ENCODE assay signal across 23 mouse cellular contexts in genomic region chr7:138567352-138567751, GRCm38 (mm10).
"Had no signal": no experiment of that assay in that cellular context is flagged by ENCODE, and none has a peak within 500 bp of the region (broad histone marks: within the 10 kb centered on the region; RNA-seq: fewer than 3 reads in every experiment).

No protein-coding gene starts in this region.

- H3K36me3 ChIP-seq: heart, embryonic 13.5 days; heart, embryonic 15.5 days; hindbrain, embryonic 13.5 days; hindbrain, embryonic 15.5 days; limb, embryonic 13.5 days; limb, embryonic 15.5 days; liver, embryonic 12.5 days had no signal

- ATAC-seq: hindbrain, postnatal 0 days; intestine, embryonic 16.5 days; liver, embryonic 12.5 days had no signal

- H3K9ac ChIP-seq: heart, embryonic 13.5 days; heart, embryonic 15.5 days; hindbrain, embryonic 13.5 days; hindbrain, embryonic 15.5 days; limb, embryonic 13.5 days; limb, embryonic 15.5 days; liver, embryonic 12.5 days; liver, embryonic 14.5 days had no signal

- H3K27me3 ChIP-seq: heart, embryonic 13.5 days; heart, embryonic 15.5 days; hindbrain, embryonic 13.5 days; hindbrain, embryonic 15.5 days; limb, embryonic 13.5 days; limb, embryonic 15.5 days; liver, embryonic 12.5 days had no signal

- DNase-seq: gastrocnemius, postnatal 14 days; gastrocnemius, postnatal 36 days; heart, adult 2 months; heart, postnatal 14 days; heart, postnatal 36 days; kidney, adult 2 months; kidney, postnatal 14 days; kidney, postnatal 36 days; layer of hippocampus, adult 9-11 months; layer of hippocampus, postnatal 36 days; left cerebral cortex, postnatal 4 days; lung, adult 18-20 months had no signal

- H3K4me1 ChIP-seq: heart, embryonic 13.5 days; heart, embryonic 15.5 days; hindbrain, embryonic 13.5 days; hindbrain, embryonic 15.5 days; limb, embryonic 13.5 days; limb, embryonic 15.5 days; liver, embryonic 12.5 days had no signal

- H3K4me2 ChIP-seq: heart, embryonic 11.5 days; heart, embryonic 13.5 days; heart, embryonic 15.5 days; hindbrain, embryonic 13.5 days; hindbrain, embryonic 15.5 days; limb, embryonic 13.5 days; limb, embryonic 15.5 days; liver, embryonic 12.5 days had no signal

- H3K27ac ChIP-seq: heart, adult 2 months; heart, embryonic 13.5 days; heart, embryonic 15.5 days; hindbrain, embryonic 13.5 days; hindbrain, embryonic 15.5 days; hindbrain, postnatal 0 days; limb, embryonic 13.5 days; limb, embryonic 15.5 days; liver, embryonic 12.5 days; liver, embryonic 14.5 days had no signal

- H3K9me3 ChIP-seq: heart, embryonic 13.5 days; heart, embryonic 15.5 days; hindbrain, embryonic 13.5 days; hindbrain, embryonic 15.5 days; limb, embryonic 13.5 days; limb, embryonic 15.5 days had no signal

- H3K4me3 ChIP-seq: heart, adult 2 months; heart, embryonic 13.5 days; heart, embryonic 15.5 days; hindbrain, embryonic 13.5 days; hindbrain, embryonic 15.5 days; limb, embryonic 13.5 days; limb, embryonic 15.5 days; liver, embryonic 12.5 days had no signal
